Mouse (Mus musculus): ENCODE results near the gene Ube2o.
A peak's percentile ranks its signal among the peaks of the same experiment; 100 is the strongest.
"Not testable (repeated sequence)": the region's sequence is repeated elsewhere in the genome, so short reads cannot be mapped to it uniquely, and the experiment has no call there.

Gene Ube2o

DNA sequence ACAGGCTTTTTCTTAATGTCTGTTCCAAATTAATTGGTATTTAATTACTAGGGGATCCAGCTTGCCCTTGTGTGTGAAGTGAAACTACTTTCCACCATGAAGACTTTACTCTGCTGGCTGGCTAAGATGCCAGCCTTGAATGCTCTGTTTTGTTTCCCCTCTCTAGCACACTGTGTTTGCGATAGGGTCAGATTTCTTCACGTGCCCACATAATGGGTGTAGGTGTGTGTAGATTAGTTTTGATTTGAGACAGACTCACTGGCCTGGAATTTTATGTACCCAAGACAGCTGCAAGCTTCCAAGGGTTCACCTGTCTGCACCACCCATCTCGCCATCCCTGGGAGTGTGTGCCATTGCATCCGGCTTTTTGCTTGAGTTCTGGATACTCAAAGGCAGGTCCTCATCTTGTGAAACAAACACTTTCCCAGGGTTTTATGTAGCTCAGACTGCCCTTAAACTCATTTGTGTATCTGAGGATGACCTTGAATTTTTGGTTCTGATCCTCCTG is 67.7 kb downstream of the Ube2o start:
- no peak for DNase-seq (ENCODE audit: low read depth, low spot score)

- no peak for DNase-seq (ENCODE audit: low read depth, low spot score)
Measured at GRCm38 (mm10) chr11:116512987-116513386, 68.3 kb downstream of the Ube2o start.

- no peak for DNase-seq (ENCODE audit: low read depth, low spot score)
Measured at GRCm38 (mm10) chr11:116512154-116512553, 69.1 kb downstream of the Ube2o start.

DNA sequence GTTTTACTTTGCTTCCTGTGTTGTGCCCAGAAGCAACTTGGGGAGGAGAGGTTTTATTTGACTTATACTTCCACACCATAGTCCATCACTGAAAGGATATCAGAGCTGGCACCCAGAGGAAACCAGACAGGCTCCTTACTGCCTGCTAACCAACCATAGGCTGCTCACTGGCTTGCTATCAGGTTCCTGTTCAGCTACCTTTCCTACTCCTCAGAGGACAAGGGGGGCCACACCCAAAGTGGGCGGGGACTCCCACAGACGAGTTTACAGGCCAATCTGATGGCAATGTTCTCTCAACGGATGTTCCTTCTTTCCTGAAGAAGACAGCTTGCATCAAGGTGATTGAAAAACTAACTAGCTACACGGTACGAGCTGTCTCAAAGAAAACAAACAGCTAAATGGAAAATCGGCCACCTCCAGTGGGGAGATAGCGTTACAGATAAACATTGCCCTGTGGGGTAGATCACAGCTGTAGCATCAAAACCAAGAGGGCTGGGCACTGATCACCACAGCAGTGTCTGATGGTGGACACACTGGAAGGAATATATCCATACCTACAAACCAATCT is 69.9 kb downstream of the Ube2o start:
- DNase-seq (ENCODE audit: low read depth, low spot score) = peak; percentile 22

DNA sequence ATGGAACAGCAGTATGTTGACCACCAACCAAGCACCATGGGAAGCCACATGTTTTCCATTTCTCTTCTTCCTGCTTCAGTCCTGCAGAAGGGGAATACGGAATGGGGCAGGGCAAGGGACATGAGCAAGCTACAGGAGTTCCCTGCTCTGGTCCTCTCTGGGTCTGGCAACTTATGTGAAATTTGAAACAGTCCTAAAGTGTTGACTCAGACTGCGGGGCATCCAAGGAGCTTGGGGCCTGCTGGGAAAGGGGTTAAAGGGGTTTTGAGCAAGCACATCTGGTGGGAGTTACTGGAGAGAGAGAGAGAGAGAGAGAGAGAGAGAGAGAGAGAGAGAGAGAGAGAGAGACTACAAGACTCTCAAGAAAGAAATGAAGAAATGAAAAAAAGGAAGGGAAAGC is 72.6 kb downstream of the Ube2o start:
- DNase-seq (ENCODE audit: low read depth, low spot score) = no peak

- peak; percentile 64 for DNase-seq (ENCODE audit: low read depth, low spot score)
Measured at GRCm38 (mm10) chr11:116506151-116506875, 74.9 kb downstream of the Ube2o start.

- DNase-seq (ENCODE audit: low read depth, low spot score) = no peak
Measured at GRCm38 (mm10) chr11:116505573-116505972, 75.7 kb downstream of the Ube2o start.

- no peak for DNase-seq (ENCODE audit: low read depth, low spot score)
Measured at GRCm38 (mm10) chr11:116504516-116504915, 76.7 kb downstream of the Ube2o start.

DNA sequence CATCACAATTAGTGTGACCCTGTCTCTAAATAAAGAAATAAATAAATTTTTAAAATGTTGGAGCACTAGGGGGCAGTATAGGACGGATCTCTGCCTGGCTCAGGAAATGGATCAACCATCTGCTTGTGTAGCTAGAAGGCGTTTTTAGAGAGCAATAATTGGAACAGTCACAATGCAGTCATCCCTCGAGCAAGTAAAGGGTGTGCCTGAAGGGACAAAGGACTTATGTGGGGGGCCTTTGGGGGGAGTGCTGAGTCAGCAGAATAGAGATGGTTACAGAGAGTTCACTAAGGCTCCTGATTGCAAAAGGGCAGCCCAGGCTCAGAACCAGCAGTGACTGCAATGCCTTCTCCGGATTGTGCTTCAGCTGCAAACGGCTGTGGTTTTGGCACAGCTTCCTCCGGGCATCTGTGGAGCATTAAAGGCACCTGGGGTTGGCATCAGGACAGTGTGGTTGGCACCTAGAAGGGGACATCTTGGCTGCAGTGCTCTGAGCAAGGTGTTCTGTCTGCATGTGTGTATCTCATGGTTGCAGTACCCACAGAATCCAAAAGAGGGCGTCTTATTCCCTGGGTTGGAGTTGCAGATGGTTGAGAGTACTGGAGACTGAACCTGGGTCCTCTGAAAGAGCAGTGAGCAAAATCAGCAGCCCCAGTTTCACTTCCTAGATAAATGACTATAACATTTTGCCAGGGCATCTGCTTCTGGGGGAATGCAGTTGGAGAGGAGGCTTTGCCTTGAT is 80.1 kb downstream of the Ube2o start:
- peak; percentile 53 for DNase-seq (ENCODE audit: low read depth, low spot score)

DNA sequence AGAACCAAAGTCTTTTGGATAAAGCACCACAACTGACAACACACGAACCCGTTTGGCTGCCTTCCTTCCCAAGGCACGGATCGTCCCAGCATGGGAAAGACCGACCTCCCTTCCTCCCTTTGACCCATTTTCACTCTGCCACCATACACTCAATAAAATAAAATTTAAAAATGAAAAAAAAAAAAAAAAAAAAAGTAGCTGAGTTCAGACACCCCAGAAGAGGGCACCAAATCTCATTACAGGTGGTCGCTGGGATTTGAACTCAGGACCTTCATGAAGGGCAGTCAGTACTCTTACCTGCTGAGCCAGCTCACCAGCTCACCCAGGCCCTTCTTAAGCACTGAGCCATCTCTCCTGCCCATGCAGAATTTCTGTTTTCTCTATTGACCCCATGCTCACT is 82.2 kb downstream of the Ube2o start:
- DNase-seq (ENCODE audit: low read depth, low spot score) = no peak

DNA sequence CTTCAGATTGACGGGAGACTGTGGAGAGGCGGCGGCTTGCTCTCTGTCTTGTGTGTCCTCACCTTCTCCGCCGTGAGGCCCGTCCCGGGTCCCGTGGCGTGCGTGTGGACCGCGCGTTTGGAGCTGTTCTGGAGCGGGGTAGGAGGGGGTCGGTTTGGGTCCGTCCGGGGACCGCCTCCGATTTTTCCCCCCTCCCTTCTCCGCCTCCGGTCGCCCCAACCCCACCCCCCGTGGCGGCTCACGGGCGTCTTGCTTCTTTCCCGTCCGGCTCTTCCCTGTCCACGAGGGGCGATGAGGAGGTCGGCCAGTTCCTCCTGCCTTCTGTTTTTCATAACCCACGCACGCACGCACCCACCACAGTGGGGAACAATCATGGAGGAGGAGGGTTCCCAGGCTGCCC is 82.7 kb downstream of the Ube2o start:
- no peak for DNase-seq (ENCODE audit: low read depth, low spot score)

DNA sequence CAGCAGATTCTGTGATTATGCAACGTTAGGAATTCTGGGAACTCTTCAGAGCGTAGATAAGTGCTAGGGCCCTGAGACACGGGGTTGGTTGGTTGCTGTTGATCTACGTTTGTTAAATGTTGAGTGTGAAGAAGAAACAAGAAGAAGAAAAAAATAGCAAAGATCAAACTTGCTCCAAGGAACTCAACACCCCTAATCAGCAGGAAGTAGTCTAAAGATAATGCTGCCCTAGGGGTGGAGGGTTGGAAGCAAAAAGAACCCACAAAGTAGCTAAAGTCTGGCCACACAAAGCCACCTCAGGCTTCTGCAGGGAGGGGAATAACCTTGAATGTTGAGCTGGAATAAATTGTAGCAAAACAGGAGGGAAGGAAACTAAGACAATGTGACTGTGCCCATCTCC is 83.9 kb downstream of the Ube2o start:
- DNase-seq (ENCODE audit: low read depth, low spot score) = no peak

GRCm38 (mm10) chr11:116494474-116495174 is 86.6 kb downstream of the Ube2o start:
- no peak for DNase-seq (ENCODE audit: low read depth, low spot score)

DNA sequence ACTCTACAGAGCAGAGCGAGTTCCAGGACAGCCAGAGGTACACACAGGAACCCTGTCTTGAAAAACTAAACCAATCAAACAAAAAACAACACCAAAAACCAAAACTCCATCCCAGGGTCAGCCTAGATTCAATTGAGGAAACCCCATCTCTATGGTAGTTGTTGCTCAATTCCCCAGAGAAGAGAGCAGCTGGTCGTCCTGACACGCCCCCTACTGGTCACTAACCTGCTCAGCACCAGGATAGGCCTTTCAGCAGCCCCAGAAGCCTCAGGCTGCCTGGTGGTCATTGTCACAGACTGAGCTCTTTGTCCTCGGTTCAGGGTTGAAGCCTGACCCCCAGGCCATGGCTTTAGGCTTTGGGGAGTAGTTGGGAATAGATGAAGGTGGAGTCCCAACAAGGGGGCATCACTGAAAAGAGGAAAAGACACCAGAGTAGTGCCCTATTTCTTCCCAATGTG is 87.4 kb downstream of the Ube2o start, which contains the start of gene Prpsap1:
Prpsap1 (minus strand) TSS at position 408 of the 458 bp plus-strand sequence.
- DNase-seq (ENCODE audit: low read depth, low spot score) = peak; percentile 68

DNA sequence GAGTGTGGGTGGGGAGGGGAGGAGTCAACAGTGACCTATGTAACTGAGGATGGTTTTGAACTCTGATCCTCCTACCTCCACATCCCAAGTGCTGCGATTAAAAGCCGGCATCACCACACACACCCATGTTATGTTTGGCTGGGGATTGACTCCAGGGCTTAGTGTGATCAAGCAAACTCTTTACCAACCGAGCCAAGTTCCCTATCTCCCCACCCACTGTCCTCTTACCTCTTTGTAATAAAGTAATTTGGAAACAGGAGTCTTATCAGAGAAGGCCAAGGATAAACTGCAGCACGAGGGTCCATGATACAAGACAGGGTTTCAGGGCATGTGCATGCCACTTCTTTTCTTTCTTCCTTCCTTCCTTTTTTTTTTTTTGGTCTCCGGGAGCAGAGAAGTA is 88.1 kb downstream of the Ube2o start:
- no peak for DNase-seq (ENCODE audit: low read depth, low spot score)

DNA sequence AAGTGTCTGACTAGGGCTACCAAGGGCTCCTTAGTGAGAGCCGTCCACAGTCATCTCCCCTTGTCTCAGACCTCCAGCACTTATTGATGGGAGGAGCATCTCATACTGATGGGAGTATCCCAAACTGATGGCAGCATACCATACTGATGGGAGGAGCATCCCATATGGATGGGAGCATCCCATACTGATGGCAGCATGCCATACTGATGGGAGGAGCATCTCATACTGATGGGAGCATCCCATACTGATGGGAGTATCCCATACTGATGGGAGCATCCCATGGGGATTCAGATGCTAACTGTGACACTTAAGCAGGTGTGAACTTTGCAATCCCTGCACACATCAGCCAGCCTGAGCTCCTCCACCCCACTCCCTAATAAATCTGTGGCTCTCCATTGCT is 88.7 kb downstream of the Ube2o start:
- DNase-seq (ENCODE audit: low read depth, low spot score) = not testable (repeated sequence)

GRCm38 (mm10) chr11:116491338-116491737 is 89.9 kb downstream of the Ube2o start:
- DNase-seq (ENCODE audit: low read depth, low spot score) = no peak

DNA sequence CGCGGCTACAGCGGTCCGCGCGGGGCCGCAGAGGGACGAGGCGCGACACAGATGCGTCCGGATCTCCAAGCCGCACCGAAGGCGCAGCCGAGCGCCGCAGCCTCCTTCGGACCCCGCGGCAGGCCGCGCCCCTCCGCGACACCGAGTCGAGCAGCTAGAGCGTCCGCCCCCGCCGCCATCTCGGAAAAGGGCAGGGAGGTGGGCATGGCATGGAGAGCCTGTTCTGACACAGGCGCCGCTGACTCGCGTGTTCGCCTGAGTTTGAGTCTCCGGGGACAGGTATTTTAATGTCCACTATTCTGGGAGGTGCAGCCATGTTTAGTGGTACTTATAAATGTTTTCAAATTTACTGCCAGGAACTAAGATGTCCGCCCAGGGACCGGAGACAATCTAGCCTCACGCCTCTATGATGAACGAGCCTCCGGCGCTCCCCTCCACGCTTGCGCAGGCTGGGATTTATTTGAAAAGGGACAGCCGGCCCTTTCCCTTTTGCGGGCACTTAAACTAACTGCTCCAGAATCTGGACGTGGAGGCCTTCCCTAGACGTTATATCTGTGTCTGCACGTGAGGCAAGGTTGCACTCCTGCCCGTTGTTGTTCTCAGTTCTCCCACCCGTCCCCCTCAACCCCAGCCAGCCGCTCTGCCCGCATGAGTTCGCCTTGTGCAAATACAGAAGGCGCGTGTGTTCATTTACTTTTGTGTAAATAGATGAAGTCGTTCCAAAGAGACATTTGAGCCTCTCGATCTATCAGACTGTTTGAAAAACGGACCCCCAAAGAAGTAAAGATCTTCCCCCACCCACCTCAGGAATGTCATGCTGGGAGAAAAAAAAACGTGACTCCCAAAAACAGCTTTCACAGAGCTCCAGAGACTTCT is 90.8 kb downstream of the Ube2o start:
- DNase-seq (ENCODE audit: low read depth, low spot score) = peak; percentile 93

DNA sequence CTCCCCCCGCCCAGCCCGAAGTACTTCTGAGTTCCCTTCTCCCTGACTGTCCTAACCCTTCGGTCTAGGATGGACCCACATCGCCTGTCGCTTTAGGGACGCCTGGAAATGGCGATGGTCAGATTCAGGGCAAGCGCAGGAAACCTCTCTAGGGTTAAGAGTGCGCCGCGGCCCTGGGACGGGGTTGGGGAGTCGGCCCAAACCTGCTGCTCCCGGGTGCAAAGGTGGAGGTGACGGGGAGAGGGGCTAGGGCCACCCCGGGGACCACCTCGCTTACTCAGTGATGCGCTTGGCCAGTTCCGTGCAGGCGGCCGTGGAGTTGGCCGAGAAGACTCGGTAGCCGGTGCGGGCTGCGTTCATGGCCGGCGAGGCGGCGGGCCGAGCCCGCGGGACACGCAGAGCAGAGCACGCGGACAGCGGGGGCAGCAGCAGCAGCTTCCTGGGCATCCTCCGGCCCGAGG is 91.4 kb downstream of the Ube2o start:
- no peak for DNase-seq (ENCODE audit: low read depth, low spot score)

- DNase-seq (ENCODE audit: low read depth, low spot score) = peak; percentile 68
Measured at GRCm38 (mm10) chr11:116488693-116489375, 92.4 kb downstream of the Ube2o start.
